Mouse (Mus musculus) C2C12 (cell line): ENCODE measurements around the gene Gas2l3.

Experiments
- CEBPB ChIP-seq: IDR thresholded peaks from one replicate; pipeline ENCODE4 v1.6.1; 2011; ENCODE audit warnings: low read depth, mild to moderate bottlenecking, control low read depth, moderate library complexity
- CTCF ChIP-seq: IDR thresholded peaks from one replicate; pipeline ENCODE4 v1.5.1; 2011; ENCODE audit not compliant: control insufficient read depth, insufficient read depth, insufficient read length
- MAX ChIP-seq: IDR thresholded peaks from one replicate; pipeline ENCODE4 v1.6.1; 2011; ENCODE audit warnings: mild to moderate bottlenecking, control low read depth
- MYOD1 ChIP-seq: IDR thresholded peaks from one replicate; pipeline ENCODE4 v1.6.1; 2011; ENCODE audit warnings: low read depth; ENCODE audit not compliant: control insufficient read depth, insufficient read length
- MYOG ChIP-seq: IDR thresholded peaks from one replicate; pipeline ENCODE4 v1.6.1; 2011; ENCODE audit not compliant: control insufficient read depth, insufficient read length; ENCODE audit errors: extremely low read depth
- USF1 ChIP-seq: IDR thresholded peaks from one replicate; pipeline ENCODE4 v1.6.1; 2011; ENCODE audit warnings: low read depth, mild to moderate bottlenecking, control low read depth, moderate library complexity

GRCm38 (mm10) chr10:89453794-89454193 lies 10.0 kb upstream of the Gas2l3 start:
- TF ChIP-seq CTCF (no peak), MYOD1 (no peak), USF1 (no peak), MAX (no peak), CEBPB (no peak), MYOG (no peak)
